Mouse (Mus musculus) embryo, embryonic 10 days (tissue): ENCODE data around the gene Ifitm1.
A peak's percentile ranks its signal among the peaks of the same experiment; 100 is the strongest.
"Not testable (repeated sequence)": the region's sequence is repeated elsewhere in the genome, so short reads cannot be mapped to it uniquely, and the experiment has no call there.

Experiments used
- DNase-seq: peaks from one replicate; pipeline ENCODE4 v3.0.0-alpha.2; 2015; ENCODE audit warnings: low spot score

Gene Ifitm1

GRCm38 (mm10) chr7:140974940-140975339 is 7.9 kb downstream of the Ifitm1 start:
- no peak for DNase-seq

- no peak for DNase-seq
These were observed 8.4 kb downstream of the Ifitm1 start for GRCm38 (mm10) chr7:140975465-140975864.

GRCm38 (mm10) chr7:140976720-140977119 is 9.7 kb downstream of the Ifitm1 start:
- DNase-seq, result not testable (repeated sequence)

GRCm38 (mm10) chr7:140981704-140982103 is 14.7 kb downstream of the Ifitm1 start:
- DNase-seq, result no peak

- DNase-seq, result no peak
These were observed 15.9 kb downstream of the Ifitm1 start for GRCm38 (mm10) chr7:140982971-140983370.

GRCm38 (mm10) chr7:140987182-140988138 is 20.4 kb downstream of the Ifitm1 start:
- DNase-seq, result no peak

GRCm38 (mm10) chr7:140989022-140989421 is 22.0 kb downstream of the Ifitm1 start:
- DNase-seq, result no peak

- no peak for DNase-seq
These were observed 23.2 kb downstream of the Ifitm1 start for GRCm38 (mm10) chr7:140990185-140990584.

- no peak for DNase-seq
These were observed 23.6 kb downstream of the Ifitm1 start for GRCm38 (mm10) chr7:140990622-140991021.

GRCm38 (mm10) chr7:140991117-140991689 is 24.2 kb downstream of the Ifitm1 start:
- no peak for DNase-seq

GRCm38 (mm10) chr7:140997817-140998216 is 30.8 kb downstream of the Ifitm1 start:
- no peak for DNase-seq

GRCm38 (mm10) chr7:140998853-140999700 is 32.1 kb downstream of the Ifitm1 start:
- no peak for DNase-seq

GRCm38 (mm10) chr7:141000881-141001708 is 34.1 kb downstream of the Ifitm1 start:
- no peak for DNase-seq

GRCm38 (mm10) chr7:141003248-141004010 is 36.4 kb downstream of the Ifitm1 start:
- no peak for DNase-seq

GRCm38 (mm10) chr7:141006446-141006845 is 39.4 kb downstream of the Ifitm1 start:
- DNase-seq, result no peak

GRCm38 (mm10) chr7:141006914-141007313 is 39.9 kb downstream of the Ifitm1 start:
- DNase-seq, result no peak

GRCm38 (mm10) chr7:141008312-141008761 is 41.3 kb downstream of the Ifitm1 start:
- peak; percentile 55 for DNase-seq

- DNase-seq, result peak; percentile 95
These were observed 42.1 kb downstream of the Ifitm1 start for GRCm38 (mm10) chr7:141008938-141009660.

GRCm38 (mm10) chr7:141009665-141010064 is 42.6 kb downstream of the Ifitm1 start:
- DNase-seq, result no peak

GRCm38 (mm10) chr7:141010593-141010992 is 43.6 kb downstream of the Ifitm1 start, which contains the start of gene Ifitm3:
Ifitm3 (minus strand) TSS chr7:141010770.
- DNase-seq, result peak; percentile 58
